Mouse (Mus musculus) liver, embryonic 16.5 days (tissue): ENCODE data around the gene Pagr1a. TPM values are rescaled to one million over a fixed set of nuclear protein-coding genes. Genes with fewer than 3 reads are reported as not detected.

ENCODE experiments used
- ATAC-seq: fragments of 200-750 bp; cut with Nextera tagmentation; 2 replicates; pipeline ENCODE4 v1.8.0; 2017; ENCODE audit warnings: low read depth, mild to moderate bottlenecking, moderate number of reproducible peaks, moderate library complexity
- H3K27ac ChIP-seq: fragments of 300-500 bp; sonication (generic); 2 replicates; pipeline ENCODE4 v1.5.1; 2014; ENCODE audit warnings: mild to moderate bottlenecking, low read length
- H3K27me3 ChIP-seq: fragments of 300-500 bp; sonication (generic); 2 replicates; pipeline ENCODE4 v1.6.1; 2014; ENCODE audit warnings: low read depth, low read length, mixed read lengths; ENCODE audit not compliant: control insufficient read depth, insufficient read depth
- H3K36me3 ChIP-seq: fragments of 300-500 bp; sonication (generic); 2 replicates; pipeline ENCODE4 v1.6.1; 2014; ENCODE audit warnings: mild to moderate bottlenecking; ENCODE audit not compliant: control insufficient read depth, insufficient read depth
- H3K4me1 ChIP-seq: fragments of 300-500 bp; sonication (generic); 2 replicates; pipeline ENCODE4 v1.6.1; 2014; ENCODE audit warnings: low read depth, low read length, mixed read lengths; ENCODE audit not compliant: control insufficient read depth
- H3K4me2 ChIP-seq: fragments of 300-500 bp; sonication (generic); 2 replicates; pipeline ENCODE4 v1.6.1; 2014; ENCODE audit warnings: low read depth, low read length, mixed read lengths
- H3K4me3 ChIP-seq: fragments of 300-500 bp; sonication (generic); 2 replicates; pipeline ENCODE4 v1.5.1; 2014; ENCODE audit warnings: low read depth, mild to moderate bottlenecking, low read length
- H3K9ac ChIP-seq: fragments of 300-500 bp; sonication (generic); 2 replicates; pipeline ENCODE4 v1.6.1; 2014; ENCODE audit warnings: low read depth, low read length
- H3K9me3 ChIP-seq: fragments of 300-500 bp; sonication (generic); replicated peaks from 2 replicates; pipeline ENCODE4 v1.6.1; 2016; ENCODE audit warnings: low read length; ENCODE audit not compliant: control insufficient read depth
- WGBS: fragments of 180-500 bp; shearing (Covaris S2); extraction: QIAGEN DNeasy Blood & Tissue Kit; methylation state at CpG from one replicate; pipeline ENCODE4 v1.1.7; 2014; ENCODE audit not compliant: insufficient replicate concordance; 5-methylcytosine and 5-hydroxymethylcytosine counted together
- microRNA-seq: library from miRNA; unstranded; fragments of <30 nt; microRNA quantifications from one replicate; pipeline ENCODE4, GENCODE M21; 2016
- polyA plus RNA-seq: library from polyadenylated mRNA; unstranded; fragments of >200 nt; fragmentation: Nextera tagmentation; extraction: Ambion mirVana; gene quantifications from 2 replicates; pipeline ENCODE4 v1.2.1, GENCODE M21; 2015

Pagr1a gene
- polyA plus RNA-seq, 1 experiment from 2014 or later = 24.3 TPM

GRCm38 (mm10) chr7:126975950-126976866 is 40.9 kb downstream of the Pagr1a start, which contains the start of gene Cdiptos:
Gene Cdiptos, minus strand, starts transcription at chr7:126976098.
- peak within 1 kb of the TSS; percentile 99 for H3K4me3 ChIP-seq
- no peaks in the 10 kb centered on the region for H3K27me3 ChIP-seq
- peak within 1 kb of the TSS; percentile 90 for H3K4me2 ChIP-seq
- peak within 1 kb of the TSS; percentile 98 for H3K9ac ChIP-seq
- peak; percentile 95 for ATAC-seq
- H3K27ac ChIP-seq = peak within 1 kb of the TSS; percentile 94
- H3K9me3 ChIP-seq = no peaks in the 10 kb centered on the region
- H3K36me3 ChIP-seq = peaks cover 17% of the 10 kb centered on the region
- H3K4me1 ChIP-seq = peaks cover 21% of the 10 kb centered on the region
- WGBS = under 1% methylated on average over 55 of the region's 55 CpGs

- no peak for ATAC-seq
- no peaks in the 10 kb centered on the region for H3K27me3 ChIP-seq
Observed at GRCm38 (mm10) chr7:126975893-126975949, 41.4 kb downstream of the Pagr1a start, which contains the start of gene Cdipt. Gene Cdipt, plus strand, starts transcription at chr7:126975914.

GRCm38 (mm10) chr7:126975493-126975892 is 41.7 kb downstream of the Pagr1a start:
- ATAC-seq = no peak
- Histone ChIP-seq H3K4me1 (peaks cover 21% of the 10 kb centered on the region), H3K36me3 (peaks cover 17% of the 10 kb centered on the region), H3K27me3 (no peaks in the 10 kb centered on the region), H3K27ac (0 out of 2 replicates have a peak overlapping the region, but pooled peaks have one; percentile 16), H3K9me3 (no peaks in the 10 kb centered on the region), H3K4me3 (peak overlapping the region; percentile 99), H3K9ac (peak overlapping the region; percentile 29), H3K4me2 (peak overlapping the region; percentile 90)
- WGBS = 5% methylated on average over 8 of the region's 8 CpGs

More at GRCm38 (mm10) chr7:126975893-126975949, 41.4 kb downstream of the Pagr1a start, which contains the start of gene Cdipt:
- Histone ChIP-seq H3K4me2 (peak within 1 kb of the TSS; percentile 90), H3K36me3 (peaks cover 17% of the 10 kb centered on the region), H3K27ac (peak within 1 kb of the TSS; percentile 94), H3K9me3 (no peaks in the 10 kb centered on the region), H3K9ac (peak within 1 kb of the TSS; percentile 98), H3K4me3 (peak within 1 kb of the TSS; percentile 99), H3K4me1 (peaks cover 21% of the 10 kb centered on the region)
- 0% methylated on average over 1 of the region's 1 CpGs for WGBS

GRCm38 (mm10) chr7:126967361-126967760 is 49.8 kb downstream of the Pagr1a start:
- no peaks in the 10 kb centered on the region for H3K9me3 ChIP-seq
- H3K36me3 ChIP-seq = no peaks in the 10 kb centered on the region
- WGBS = 60% methylated on average over 6 of the region's 6 CpGs
- no peak overlapping the region for H3K9ac ChIP-seq
- peaks cover 8% of the 10 kb centered on the region for H3K27me3 ChIP-seq
- no peak for ATAC-seq
- H3K4me1 ChIP-seq = no peaks in the 10 kb centered on the region
- H3K4me2 ChIP-seq = no peak overlapping the region
- H3K27ac ChIP-seq = no peak overlapping the region
- H3K4me3 ChIP-seq = no peak overlapping the region

GRCm38 (mm10) chr7:126965568-126965967 is 51.6 kb downstream of the Pagr1a start:
- Histone ChIP-seq H3K9me3 (no peaks in the 10 kb centered on the region), H3K9ac (no peak overlapping the region), H3K4me3 (no peak overlapping the region), H3K27ac (no peak overlapping the region), H3K4me1 (no peaks in the 10 kb centered on the region), H3K27me3 (peaks cover 8% of the 10 kb centered on the region), H3K36me3 (no peaks in the 10 kb centered on the region), H3K4me2 (no peak overlapping the region)
- WGBS = 36% methylated on average over 3 of the region's 3 CpGs
- ATAC-seq = no peak

Small RNA genes lying within 50 kb of the gene (microRNA-seq; reads per million reads assigned to microRNA genes)
- gene Gm44343 = not detected

Other genes with a start within 250 kb of the Pagr1a start
- gene Ypel3, start 240.4 kb downstream of the Pagr1a start, polyA plus RNA-seq = 102 and 119 TPM in 2 replicates
- gene Tbx6, start 235.9 kb downstream of the Pagr1a start, polyA plus RNA-seq = 0.90 and 1.3 TPM in 2 replicates
- 82.2 and 91.1 TPM in 2 replicates for gene Ppp4c, start 224.9 kb downstream of the Pagr1a start, polyA plus RNA-seq
- not detected in 2 replicates for gene Fam57b, start 219.7 kb downstream of the Pagr1a start, polyA plus RNA-seq
- not detected in 2 replicates for gene 4930451I11Rik, start 185.7 kb downstream of the Pagr1a start, polyA plus RNA-seq
- not detected in 2 replicates for gene Doc2a, start 169.9 kb downstream of the Pagr1a start, polyA plus RNA-seq
- gene Hirip3, start 155.4 kb downstream of the Pagr1a start, polyA plus RNA-seq = 10.0 and 10.8 TPM in 2 replicates
- gene Ino80e, start 155.0 kb downstream of the Pagr1a start, polyA plus RNA-seq = 25.7 and 26.6 TPM in 2 replicates
- gene Taok2, start 132.6 kb downstream of the Pagr1a start, polyA plus RNA-seq = 11.7 and 13.2 TPM in 2 replicates
- gene Tmem219, start 94.4 kb downstream of the Pagr1a start, polyA plus RNA-seq = 18.7 and 20.0 TPM in 2 replicates
- 3.2 and 3.8 TPM in 2 replicates for gene Kctd13, start 88.5 kb downstream of the Pagr1a start, polyA plus RNA-seq
- gene Asphd1, start 67.8 kb downstream of the Pagr1a start, polyA plus RNA-seq = not detected in 2 replicates
- 0.15 and 0.19 TPM in 2 replicates for gene Sez6l2, start 66.8 kb downstream of the Pagr1a start, polyA plus RNA-seq
- 39.5 and 42.6 TPM in 2 replicates for gene Cdipt, start 41.4 kb downstream of the Pagr1a start, polyA plus RNA-seq
- gene Cdiptos, start 41.3 kb downstream of the Pagr1a start, polyA plus RNA-seq = 0.30 and 0.74 TPM in 2 replicates
- gene Mvp, start 2.7 kb downstream of the Pagr1a start, polyA plus RNA-seq = 7.7 and 8.9 TPM in 2 replicates
- gene Pagr1b, start 868 bp downstream of the Pagr1a start, polyA plus RNA-seq = not detected in 2 replicates
- 10.7 and 17.7 TPM in 2 replicates for gene Gm42742, start 3.7 kb upstream of the Pagr1a start, polyA plus RNA-seq
- gene Prrt2, start 3.9 kb upstream of the Pagr1a start, polyA plus RNA-seq = 0.24 and 0.67 TPM in 2 replicates
- 19.5 and 20.9 TPM in 2 replicates for gene Maz, start 9.7 kb upstream of the Pagr1a start, polyA plus RNA-seq
- gene Kif22, start 25.1 kb upstream of the Pagr1a start, polyA plus RNA-seq = 102 and 103 TPM in 2 replicates
- 0.58 TPM in 1 of 2 replicates, not detected in the other for gene Zg16, start 70.0 kb upstream of the Pagr1a start, polyA plus RNA-seq
- gene AI467606, start 74.0 kb upstream of the Pagr1a start, polyA plus RNA-seq = 8.1 and 8.7 TPM in 2 replicates
- 74.1 and 76.6 TPM in 2 replicates for gene Qprt, start 104.9 kb upstream of the Pagr1a start, polyA plus RNA-seq
- gene Spn, start 120.5 kb upstream of the Pagr1a start, polyA plus RNA-seq = 5.5 and 6.3 TPM in 2 replicates
- gene Cd2bp2, start 178.7 kb upstream of the Pagr1a start, polyA plus RNA-seq = 17.4 and 18.1 TPM in 2 replicates
- 13.7 and 15.1 TPM in 2 replicates for gene Tbc1d10b, start 191.1 kb upstream of the Pagr1a start, polyA plus RNA-seq
- 61.0 and 92.3 TPM in 2 replicates for gene Mylpf, start 191.5 kb upstream of the Pagr1a start, polyA plus RNA-seq
- gene Zfp553, start 215.7 kb upstream of the Pagr1a start, polyA plus RNA-seq = 5.7 and 5.9 TPM in 2 replicates
- gene Sept1, start 215.8 kb upstream of the Pagr1a start, polyA plus RNA-seq = 10.1 and 11.1 TPM in 2 replicates
- 11.0 and 13.8 TPM in 2 replicates for gene Zfp771, start 226.9 kb upstream of the Pagr1a start, polyA plus RNA-seq
- gene Dctpp1, start 243.4 kb upstream of the Pagr1a start, polyA plus RNA-seq = 79.8 and 83.4 TPM in 2 replicates